Mouse (Mus musculus) kidney, postnatal 25 days (tissue): ENCODE data around the gene Ubash3a.

Experiments used
- DNase-seq, 2 experiments: peaks; one replicate each; pipeline ENCODE4 v3.0.0; 2021; ENCODE audit warnings: mixed read lengths in 2 of 2

Ubash3a gene

DNA sequence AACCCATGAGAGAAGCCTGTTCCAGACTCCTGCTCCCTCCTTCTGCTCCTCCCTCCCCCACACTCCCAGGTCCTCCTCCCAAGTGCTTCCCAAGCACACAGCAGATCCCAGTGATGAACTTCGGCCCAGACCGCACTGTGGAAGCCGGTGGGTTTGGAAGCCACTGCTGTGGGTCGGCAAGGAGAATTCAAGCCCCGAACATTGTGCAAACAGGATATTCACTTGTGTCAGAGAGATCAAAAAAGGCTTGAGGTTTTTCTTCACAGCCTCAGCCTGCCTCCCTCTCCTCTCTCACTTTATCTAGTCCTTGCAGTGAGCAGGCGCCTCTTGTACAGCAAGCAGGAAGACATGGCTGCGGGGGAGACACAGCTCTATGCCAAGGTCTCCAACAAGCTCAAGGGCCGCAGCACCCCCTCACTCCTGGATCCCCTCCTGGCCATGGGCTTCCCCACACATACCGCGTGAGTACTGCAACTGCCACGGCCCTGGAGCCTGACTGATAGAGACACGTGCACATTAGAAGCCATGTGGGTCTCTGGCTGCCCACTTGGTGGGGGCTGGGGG is at the start of gene Ubash3a:
Gene Ubash3a, plus strand, starts transcription at position 103 of the 564 bp plus-strand sequence.
- no peak for DNase-seq

DNA sequence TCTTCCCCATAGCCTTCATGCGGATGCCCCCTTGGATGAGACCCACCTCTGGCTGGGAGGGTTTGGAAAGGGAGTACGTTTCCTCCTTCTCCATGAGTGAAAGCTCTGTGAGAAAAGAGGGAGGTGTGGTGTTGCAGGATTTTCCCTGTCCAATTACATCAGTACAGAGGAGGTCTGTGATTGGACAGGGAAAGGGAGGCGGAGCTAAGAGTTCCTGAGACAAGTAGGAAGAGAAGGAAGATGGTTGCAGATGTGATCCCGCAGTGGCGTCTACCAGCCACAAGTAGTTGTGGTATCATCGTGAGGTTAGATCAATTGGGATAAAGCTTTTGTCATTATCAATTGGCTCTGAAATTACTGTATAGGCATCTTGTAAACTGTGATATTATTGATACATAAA is 49.8 kb upstream of the Ubash3a start:
- no peak for DNase-seq

- peak in 1 of 2 experiments; percentile 35 for DNase-seq
Observed at GRCm38 (mm10) chr17:31160291-31160690, 47.4 kb upstream of the Ubash3a start.

GRCm38 (mm10) chr17:31162607-31163006 is 45.1 kb upstream of the Ubash3a start:
- DNase-seq = peak; percentile 18 to 48

- no peak for DNase-seq
Observed at GRCm38 (mm10) chr17:31163821-31164220, 43.9 kb upstream of the Ubash3a start.

DNA sequence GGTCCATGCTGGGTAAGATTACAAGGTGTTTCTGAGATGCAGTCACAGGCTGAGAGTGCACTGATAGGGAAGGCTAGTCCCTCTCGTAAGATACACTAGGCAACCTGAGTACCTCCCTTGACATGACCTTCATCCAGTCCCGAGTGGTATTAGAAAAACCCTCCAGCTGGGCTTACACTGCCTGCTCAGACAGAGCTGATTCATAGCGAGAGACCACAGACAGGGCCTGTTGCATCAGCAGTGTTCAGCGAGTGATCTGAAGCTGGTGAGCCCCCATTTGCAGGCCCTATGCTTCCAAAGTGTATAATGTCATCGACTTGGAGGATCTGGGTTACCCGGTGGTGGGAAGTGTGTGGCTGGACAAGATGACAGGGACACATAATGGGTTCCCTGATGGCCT is 42.5 kb upstream of the Ubash3a start, which contains the start of gene Tff1:
Gene Tff1, minus strand, starts transcription at position 151 of the 400 bp plus-strand sequence.
- no peak for DNase-seq

DNA sequence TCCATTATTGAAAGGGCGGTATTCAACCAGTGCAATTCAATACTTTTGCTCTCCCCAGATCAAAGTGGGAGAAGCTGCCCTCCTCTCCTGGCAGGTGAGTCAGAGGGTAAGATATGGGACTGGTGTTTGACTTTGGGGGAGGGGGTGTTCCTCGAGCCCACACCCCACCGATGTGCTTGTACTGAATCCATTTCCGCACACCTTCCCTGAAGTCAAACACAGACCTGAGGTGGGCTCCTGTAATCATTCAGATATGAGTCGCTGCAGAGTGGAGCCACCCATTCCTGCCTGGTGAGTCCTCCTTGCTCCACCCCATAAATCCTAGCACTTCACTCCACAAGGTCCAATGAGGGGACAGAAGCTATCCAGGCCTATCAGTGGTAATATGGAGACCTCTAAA is 37.9 kb upstream of the Ubash3a start:
- no peak for DNase-seq

GRCm38 (mm10) chr17:31176321-31176720 is 31.4 kb upstream of the Ubash3a start:
- DNase-seq = no peak

DNA sequence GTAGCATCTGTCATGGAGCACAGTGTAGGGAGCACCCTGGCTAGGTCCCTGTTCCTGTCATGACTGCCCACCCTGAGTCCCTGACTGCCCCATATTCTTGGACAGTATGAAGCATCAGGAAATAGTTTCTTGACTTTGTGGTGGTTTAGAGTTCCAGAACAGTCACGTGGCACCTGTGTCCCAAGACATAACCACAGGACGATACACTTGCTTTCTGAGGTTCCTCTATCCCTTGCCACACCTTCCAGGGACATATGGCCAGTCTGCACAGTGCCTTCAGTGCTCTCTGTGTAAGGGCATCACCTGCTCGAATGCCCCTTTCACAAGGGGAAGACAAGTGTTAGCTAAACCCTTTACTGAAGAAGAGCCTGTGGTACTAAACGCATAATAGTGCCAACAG is 26.2 kb upstream of the Ubash3a start:
- DNase-seq = no peak

- DNase-seq = no peak
Observed at GRCm38 (mm10) chr17:31183180-31183974, 24.3 kb upstream of the Ubash3a start.

DNA sequence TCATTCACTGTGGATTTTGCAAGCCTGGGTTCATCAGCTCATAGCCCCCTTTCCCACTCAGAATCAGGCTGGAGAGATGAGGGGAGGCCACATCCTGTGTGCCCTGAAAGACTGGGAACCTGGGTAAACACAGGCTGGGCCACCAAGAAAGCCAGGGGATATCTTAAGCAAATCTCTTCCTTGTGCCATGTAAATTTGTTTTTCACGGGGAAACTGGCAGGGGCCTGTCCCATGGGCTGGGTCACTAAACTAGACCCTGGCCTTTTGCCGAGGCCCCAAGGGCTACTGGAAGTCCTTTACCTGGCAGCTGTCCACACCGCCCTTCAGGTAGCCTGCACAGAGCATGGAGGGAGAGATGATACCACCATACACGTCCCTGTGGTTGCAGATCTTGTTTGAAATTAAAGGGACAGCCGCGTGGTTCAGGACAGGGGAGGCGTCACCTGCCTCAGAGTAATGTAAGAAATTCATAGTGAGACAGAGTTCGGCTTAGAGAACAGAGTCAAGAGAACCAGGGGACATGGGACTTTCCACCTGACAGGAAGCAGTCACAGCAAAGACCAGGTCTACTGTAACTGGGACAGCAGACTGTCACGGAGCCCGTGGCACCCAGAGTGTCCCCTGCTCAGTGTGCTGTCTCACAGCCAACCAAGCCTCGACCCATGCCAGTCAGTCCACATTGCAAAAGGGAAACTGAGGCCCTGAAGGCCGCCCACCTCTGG is 23.2 kb upstream of the Ubash3a start:
- peak; percentile 27 to 58 for DNase-seq

DNA sequence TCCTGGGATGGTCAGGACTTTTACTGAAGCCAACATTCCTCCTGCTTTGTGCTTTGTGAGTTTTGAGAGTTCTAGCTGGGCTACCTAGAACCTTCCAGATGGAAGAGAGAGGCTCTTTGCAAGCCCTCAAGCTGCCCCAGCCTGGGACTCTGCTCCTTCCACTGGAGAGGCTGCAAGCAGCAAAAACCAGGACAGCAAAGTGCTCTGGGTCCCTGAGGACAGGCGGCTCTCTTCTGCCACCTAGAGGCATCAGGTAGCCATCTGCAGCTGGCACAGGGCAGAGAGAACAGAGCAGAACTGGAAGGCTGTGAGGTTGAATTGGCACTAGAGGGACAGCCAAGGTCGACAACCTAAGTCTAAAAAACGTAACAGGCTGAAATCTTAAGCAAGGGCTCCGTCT is 20.3 kb upstream of the Ubash3a start:
- DNase-seq = peak; percentile 84 to 85

GRCm38 (mm10) chr17:31191825-31192224 is 15.8 kb upstream of the Ubash3a start:
- no peak for DNase-seq

- no peak for DNase-seq
Observed at GRCm38 (mm10) chr17:31192663-31193062, 15.0 kb upstream of the Ubash3a start.

DNA sequence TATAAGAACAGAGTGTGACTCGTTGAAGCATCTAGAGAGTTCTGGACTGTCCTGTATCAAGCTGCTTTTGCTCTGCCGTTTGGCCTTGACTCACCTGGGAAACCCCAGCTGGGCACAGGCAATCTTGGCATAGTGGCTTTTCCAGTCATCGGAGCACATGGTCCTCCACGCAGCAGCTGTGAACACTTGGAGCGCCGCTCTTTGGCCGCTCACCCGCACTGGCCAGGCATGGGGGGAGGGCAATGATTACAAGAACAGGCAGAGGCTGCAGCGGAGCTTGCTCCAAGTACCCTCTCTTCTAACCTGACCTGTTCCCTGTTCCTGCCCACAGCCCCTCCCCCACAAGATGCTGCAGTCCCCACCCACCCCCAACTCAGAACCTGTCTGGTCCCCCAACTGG is 14.3 kb upstream of the Ubash3a start:
- DNase-seq = no peak

DNA sequence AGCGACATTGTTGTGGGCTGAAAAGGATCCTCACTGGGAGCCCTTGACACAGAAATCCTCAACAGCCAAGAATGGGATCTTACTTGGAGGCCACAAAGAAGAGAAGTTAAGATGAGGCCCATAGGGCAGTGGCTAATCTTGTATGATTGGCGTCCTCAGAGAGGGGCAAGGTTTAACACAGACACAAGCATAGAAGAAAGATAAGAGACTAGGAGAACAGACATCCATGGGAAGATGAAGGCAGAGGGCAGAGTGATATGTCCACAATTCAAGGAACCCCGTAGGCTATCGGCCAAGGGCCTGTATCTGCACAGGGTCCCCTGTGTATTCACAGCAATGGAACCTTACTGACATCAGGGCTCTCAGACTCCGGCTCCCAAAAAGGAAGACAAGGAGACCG is 12.5 kb upstream of the Ubash3a start:
- DNase-seq = no peak

- DNase-seq = no peak
Observed at GRCm38 (mm10) chr17:31196283-31196682, 11.4 kb upstream of the Ubash3a start.

GRCm38 (mm10) chr17:31198877-31199276 is 8.8 kb upstream of the Ubash3a start, which contains the start of gene Tmprss3:
Gene Tmprss3 (minus strand): TSS chr17:31198977.
- no peak for DNase-seq

GRCm38 (mm10) chr17:31208654-31209053 is 981 bp downstream of the Ubash3a start:
- no peak for DNase-seq

GRCm38 (mm10) chr17:31209376-31209930 is 1.8 kb downstream of the Ubash3a start:
- DNase-seq = no peak

DNA sequence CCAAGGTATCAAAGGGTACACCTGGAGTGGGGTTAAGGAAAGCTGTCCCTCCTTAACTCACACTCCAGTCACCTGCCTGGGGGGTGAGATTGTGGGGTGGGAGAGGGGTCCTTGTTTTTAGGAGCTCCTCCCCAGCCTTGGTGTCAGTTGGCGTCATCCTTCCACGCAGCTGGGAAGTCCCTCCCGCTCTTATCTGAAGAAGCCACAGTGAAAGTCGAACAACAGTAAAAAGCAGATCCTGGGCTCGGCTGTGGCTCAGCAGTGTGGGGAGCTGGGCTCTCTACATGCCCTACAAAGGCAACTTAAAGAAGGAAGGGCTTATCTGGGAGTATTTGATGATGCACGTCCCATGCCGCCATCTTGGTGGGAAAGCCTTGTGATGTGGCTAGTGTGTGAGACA is 2.6 kb downstream of the Ubash3a start:
- DNase-seq = no peak

GRCm38 (mm10) chr17:31211881-31212280 is 4.2 kb downstream of the Ubash3a start:
- DNase-seq = no peak
